Mouse (Mus musculus): ENCODE measurements around the gene H2afb2. TPM values are rescaled to one million over a fixed set of nuclear protein-coding genes. Genes with fewer than 3 reads are reported as not detected.

Gene H2afb2
- polyA plus RNA-seq (2012; rRNA removed; ENCODE audit: low replicate concordance), result not detected in 2 replicates

GRCm38 (mm10) chrX:116680878-116681277 is at the start of gene H2afb2:
TSS of gene H2afb2 (plus strand) at chrX:116681178.

Other genes with a start within 250 kb of the H2afb2 start
- not detected in 2 replicates for gene Cpxcr1, start 232.2 kb upstream of the H2afb2 start, polyA plus RNA-seq (2012; rRNA removed; ENCODE audit: low replicate concordance)